Mouse (Mus musculus): ENCODE data around the gene Jmjd6. TPM values are rescaled to one million over a fixed set of nuclear protein-coding genes. Genes with fewer than 3 reads are reported as not detected.

Jmjd6 gene
- 10 to 100 TPM; 36.0 to 38.4 TPM for total RNA-seq (2021)
- long read RNA-seq, experiment 1, transcript Jmjd6-201 (6 exons, 1,668 nt): major isoform, 34 of 57 reads
- long read RNA-seq, experiment 1, partial matches to known transcripts: 9 of 57 reads
- long read RNA-seq, experiment 1, other reads (novel, unspliced or antisense): 13 of 57 reads
- long read RNA-seq, experiment 2, full-length matches to known transcripts: 23 of 43 reads
- long read RNA-seq, experiment 2, partial matches to known transcripts: 5 of 43 reads
- long read RNA-seq, experiment 2, other reads (novel, unspliced or antisense): 15 of 43 reads

DNA sequence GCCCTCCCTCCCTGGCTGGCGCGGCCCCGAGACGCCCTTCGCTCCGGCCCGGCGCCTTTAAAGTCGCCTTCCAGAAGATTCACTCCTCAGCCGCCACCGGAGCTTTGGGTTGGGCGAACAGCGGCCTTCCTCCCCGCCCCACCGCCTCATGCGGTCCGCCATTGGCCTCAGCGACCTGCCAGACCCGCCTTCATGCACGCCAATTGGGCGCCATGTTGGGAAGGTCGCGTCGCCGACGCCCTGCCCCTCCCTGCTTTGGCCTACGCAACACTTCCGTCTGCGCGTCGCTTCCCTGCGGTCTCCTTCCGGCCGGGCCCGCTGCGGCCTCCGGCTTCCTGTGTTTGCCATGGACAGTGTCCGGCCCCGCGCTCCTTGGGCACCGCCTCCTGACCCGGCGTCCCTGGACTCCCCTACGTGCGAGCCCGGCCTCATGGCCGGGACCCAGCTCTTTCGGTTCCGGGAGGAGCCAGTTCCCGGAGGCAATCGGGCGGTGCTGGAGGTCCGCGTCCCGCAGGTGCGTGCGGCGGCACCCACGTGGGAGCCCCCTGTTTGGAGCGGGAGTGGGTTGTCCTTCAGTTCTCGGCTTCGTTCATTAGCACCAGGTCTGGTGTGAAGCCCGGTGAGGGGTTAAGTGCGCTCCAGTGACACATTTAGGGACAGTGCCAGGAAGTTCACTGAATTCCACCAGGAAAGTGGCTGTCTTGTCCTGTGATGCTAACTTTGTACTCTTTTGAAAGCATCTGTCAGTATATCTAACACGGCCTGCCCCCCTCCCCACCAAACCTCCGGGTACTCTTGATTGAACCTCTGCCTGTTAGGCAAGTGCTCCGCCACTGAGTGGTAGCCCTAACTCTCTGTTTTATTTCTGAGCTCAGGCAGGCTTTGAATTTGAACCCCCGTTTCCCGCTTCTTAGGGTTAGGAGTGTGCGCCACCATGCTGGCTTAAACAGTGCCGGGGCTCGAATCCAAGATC, at the start of gene Jmjd6, which contains the start of gene Mettl23:
Jmjd6 (minus strand) TSS at position 189 of the 973 bp plus-strand sequence.
Mettl23 (plus strand) TSS at position 18 of the 973 bp plus-strand sequence.
- peak; percentile 97 for DNase-seq

- no peak for DNase-seq
These were observed 43.9 kb upstream of the Jmjd6 start for GRCm38 (mm10) chr11:116887136-116887535.

DNA sequence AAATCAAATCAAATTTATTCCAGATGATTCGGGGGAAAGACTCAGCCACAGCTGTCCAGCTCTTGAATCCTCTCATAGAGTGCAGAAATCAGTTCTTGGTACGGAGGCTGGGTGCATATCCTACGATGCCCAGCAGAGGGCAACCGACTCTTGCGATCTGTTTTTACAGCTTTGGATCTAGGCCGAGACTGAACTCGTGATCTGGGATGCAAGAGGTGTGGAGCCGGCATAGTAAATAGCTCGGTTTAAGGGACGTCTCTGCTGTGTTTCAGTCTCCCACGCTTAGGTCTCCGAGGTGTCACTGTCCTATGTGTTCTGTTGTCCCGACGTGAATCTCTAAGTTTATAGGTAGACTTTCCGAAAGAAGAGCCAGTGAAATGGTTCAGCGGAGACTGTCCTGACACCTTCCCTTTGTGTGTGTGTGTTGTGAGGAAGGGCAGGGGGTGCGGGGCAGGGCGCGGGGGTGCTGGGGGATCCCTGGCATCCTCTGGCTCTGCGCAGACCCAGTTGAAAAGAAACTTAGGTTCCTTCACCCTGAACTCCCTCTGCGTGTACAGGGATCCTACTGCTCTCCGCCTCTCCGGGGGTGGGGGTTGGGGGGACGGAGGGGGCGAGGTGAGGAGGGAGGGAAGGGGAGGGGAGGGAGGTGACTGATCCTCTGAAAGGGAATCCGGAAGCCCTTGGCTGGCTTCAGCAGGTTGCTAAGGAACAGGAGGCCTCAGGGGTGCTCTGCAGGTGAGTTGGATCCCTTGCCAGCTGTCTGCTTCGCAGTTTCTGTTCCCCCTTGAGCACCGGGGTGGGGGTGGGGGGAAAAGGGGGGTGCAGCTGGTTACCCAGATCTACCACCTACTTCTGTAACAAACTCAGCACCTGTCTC, 42.3 kb upstream of the Jmjd6 start:
- DNase-seq: peak; percentile 89

- no peak for DNase-seq
These were observed 40.8 kb upstream of the Jmjd6 start for GRCm38 (mm10) chr11:116884061-116884460.

DNA sequence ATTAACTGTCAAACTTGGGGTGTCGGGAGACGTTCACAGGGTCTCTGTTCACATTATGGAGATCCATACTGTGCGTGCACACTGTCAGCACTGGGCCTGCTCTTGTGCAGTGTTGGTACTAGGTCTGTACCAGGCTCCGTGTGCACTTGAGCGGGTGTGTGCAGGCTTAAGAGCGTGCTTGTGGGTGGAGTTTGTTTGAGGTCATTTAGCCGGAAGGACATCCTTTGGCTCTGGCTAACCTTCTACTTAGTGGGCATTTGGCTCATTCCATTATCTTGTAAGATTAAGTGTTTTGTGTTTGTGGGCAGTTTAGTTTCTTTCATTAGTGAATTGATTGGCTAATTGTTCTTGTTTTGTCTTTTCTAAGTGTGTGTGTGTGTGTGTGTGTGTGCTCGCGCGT, 39.2 kb upstream of the Jmjd6 start:
- DNase-seq: no peak

- no peak for DNase-seq
These were observed 38.2 kb upstream of the Jmjd6 start for GRCm38 (mm10) chr11:116881440-116881839.

GRCm38 (mm10) chr11:116880839-116881238, 37.6 kb upstream of the Jmjd6 start:
- no peak for DNase-seq

DNA sequence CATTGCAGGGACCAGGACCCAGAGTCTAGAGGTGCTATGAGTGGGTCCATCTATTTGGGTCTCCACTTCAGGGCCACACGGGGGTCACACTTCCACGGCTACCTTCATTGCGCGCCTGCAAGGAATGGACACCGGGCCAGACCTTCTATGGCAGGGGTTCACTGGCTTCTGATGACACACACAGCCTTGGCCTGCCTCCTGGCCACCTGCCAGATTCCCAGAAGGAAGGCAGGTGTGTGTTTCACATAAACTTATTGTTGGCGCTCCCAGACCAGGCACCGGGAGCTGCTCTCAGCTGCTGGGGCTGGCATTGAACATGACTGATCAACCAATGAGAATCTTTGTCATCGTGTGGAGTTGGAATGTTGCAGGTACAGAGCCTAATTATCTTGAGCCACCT, 35.2 kb upstream of the Jmjd6 start:
- no peak for DNase-seq

DNA sequence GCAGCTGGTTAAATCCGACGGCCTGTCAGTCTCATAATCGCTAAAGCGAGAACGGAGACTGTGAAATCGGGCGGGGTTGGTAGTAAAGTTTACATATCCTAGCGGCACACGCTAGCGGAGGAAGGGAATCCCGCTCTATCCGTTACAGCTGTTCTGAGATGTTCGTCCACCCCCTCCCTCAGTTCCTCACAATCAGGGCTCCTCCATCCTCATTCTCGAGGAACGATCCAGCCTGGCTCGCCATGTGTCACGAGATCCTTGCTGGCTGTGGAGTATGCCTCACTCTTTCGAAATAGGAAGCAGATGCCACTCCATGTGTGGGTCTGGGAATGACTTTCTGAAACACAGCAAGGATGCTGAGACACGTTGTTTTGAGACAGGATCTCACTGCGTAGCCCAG, 30.7 kb upstream of the Jmjd6 start:
- DNase-seq: no peak

GRCm38 (mm10) chr11:116871538-116871937, 28.3 kb upstream of the Jmjd6 start:
- no peak for DNase-seq

GRCm38 (mm10) chr11:116869641-116870040, 26.4 kb upstream of the Jmjd6 start:
- DNase-seq: no peak

DNA sequence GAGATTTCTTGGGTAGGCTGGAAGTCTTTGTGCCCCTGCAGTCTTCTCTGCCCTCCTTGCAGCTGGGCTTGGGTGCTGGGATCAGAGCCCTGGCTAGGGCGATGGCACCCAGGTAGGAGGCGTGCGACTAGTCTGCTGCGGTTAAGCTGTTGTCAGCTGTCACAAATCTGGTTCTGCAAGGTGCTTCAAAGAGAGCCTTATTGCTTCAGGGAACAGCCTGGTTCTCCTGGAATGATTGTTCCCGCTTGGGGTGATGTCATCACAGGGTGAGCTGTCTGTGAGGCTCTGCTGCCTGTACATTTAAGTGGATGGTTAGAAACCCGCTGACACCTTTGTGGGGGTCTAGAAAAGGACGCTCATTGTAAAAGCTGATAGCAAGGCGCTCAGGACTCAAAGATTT, 26.0 kb upstream of the Jmjd6 start:
- DNase-seq: no peak

DNA sequence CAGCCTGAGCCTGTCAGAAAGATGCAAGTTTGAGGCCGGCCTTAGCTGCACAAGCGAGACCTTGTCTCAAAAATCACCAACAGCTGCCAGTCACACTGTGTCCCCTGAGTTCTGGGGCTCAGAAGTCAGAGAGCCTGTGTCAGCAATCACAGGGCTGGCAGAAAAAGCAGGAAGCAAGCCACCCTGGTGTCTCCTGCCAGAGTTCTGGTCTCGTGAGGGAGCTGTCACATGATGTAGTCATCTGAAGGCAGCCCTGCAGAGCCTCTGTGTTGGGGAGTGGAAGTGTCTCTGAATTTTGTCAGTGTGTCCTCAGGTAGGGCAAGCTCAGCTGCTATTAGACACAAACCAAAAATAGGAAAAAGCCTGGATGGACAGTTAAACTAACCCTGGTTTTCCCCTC, 24.9 kb upstream of the Jmjd6 start:
- peak; percentile 75 for DNase-seq

DNA sequence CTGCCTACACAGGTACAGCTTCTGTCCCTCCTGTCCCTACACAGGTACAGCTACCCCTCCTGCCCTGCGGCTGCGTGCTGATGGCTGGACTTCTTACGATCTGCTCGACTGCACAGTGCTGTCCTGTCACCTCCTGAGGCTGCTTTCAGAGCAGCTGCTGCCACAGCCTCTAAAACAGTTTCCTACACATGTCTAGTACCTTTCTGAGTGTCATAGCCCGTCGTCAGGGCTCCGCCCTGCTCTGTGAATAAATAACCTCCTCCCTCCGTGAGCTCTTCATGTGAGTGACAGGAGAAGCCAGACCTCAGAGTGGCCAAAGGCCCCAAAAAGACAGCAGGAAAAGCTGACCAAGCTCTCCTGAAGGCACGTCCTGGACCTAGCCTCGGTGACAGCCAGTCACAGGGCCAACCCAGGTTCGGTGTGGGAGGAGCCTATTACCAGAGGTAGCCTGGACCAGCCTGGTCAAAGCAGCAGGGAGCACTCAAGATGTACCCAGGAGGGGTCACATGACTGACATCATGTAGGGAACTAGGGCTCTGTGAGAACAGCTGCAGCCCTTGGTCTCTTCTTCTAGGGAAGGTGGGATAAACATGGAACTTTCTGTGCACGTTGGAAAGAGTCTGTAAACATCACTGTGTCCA, 22.8 kb upstream of the Jmjd6 start:
- no peak for DNase-seq

DNA sequence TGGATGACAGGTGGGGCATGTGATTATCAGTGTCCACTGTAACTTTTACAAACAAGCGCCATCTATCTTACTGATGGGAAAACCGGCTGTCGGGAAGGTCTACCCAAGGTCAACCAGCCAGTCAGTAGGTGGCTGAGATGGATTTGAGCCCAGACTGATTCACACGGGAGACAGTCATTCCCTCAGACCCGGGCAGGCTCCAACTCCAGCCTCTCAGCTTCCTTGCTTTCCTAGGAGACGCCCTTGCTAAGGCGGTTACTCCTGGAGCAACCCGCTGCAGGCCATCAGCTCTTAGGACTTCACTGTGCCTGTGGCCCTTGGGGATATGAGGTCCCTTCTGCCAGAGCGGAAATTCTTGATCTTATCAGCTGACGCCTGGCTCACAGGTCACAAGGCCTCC, 21.2 kb upstream of the Jmjd6 start:
- peak; percentile 53 for DNase-seq

DNA sequence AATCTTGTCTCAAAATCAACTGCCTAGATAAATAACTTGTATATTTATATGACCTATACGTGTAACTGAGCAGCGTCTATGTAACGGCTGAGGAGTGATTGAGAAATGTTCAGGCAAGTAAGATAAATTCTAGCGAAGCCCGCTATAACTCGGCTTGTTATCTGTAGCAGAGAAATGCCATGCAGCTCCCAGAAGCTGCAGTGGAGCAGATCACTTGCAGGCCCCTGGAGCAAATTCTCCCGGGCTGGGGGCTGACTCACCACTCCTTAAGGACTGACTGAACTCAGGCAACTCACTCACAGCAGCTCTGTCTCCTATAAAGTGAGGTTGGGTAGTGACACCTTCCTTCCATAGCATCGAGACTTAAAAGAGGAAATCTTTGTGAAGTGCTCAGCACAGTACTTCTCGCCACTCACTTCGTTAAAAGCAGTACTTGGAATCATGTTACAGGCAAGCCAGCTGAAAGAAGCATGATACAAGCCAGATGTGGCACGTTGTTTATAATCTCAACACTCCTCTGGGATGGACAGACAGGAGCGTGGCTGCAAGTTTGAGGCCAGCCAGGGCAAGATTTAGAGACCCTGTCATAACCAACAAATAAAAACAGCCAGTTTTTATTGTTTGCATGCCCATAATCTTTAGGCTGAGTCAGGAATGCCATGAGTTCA, 14.1 kb upstream of the Jmjd6 start:
- no peak for DNase-seq

- no peak for DNase-seq
These were observed 11.0 kb upstream of the Jmjd6 start for GRCm38 (mm10) chr11:116854279-116854678.

DNA sequence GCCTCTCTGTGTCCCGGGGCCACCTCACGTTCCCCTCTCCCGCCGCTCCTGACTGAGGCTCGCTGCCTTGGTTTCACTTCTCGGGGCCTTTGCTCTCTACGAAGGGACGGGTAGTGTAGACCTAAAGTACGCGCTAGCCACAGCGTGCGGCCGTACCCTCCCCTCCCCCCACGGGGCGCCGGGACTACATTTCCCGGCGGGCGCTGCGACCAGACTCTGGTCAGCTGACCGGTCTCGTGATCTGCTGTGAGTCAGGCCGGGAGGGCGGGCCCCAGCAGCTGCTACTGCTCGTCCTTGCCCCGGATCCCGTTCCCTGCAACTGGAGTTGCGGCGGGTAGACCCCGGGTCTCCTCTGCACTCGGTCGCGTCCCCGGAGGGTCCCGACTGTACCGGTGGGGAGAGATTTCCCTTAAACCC, 10.3 kb upstream of the Jmjd6 start:
- DNase-seq: peak; percentile 99

DNA sequence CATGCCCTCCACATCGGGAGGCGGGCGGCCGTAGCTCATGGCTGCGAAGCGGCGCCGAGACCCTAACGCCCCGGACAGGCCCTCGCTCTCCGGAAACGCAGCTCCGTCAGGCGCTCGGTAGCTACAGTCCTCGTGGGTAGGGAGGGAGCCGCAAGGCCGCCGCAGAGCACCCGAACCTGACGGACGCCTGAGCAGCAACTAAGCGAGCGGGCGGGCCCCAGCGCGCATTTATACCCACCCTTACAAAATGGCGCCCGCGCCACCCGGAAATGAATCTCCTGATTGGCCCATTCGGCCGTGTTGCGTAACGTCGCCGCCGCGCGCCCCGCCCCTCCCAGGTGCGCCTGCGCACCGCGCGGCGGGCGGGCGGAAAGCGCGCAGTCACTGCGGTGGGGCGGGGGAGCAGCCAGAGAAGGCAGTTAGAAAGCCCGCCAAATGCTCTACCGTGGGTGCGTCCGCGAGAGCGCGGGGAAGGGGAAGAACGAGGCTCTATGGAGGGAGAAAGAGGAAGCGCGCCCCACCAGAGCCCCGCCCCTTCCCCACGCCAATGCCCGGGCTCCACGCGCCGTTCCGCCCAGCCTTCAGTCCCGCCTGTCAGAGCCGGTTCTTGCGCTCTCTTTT, 9.8 kb upstream of the Jmjd6 start, which contains the start of gene Srsf2:
Srsf2 (minus strand) TSS at position 204 of the 621 bp plus-strand sequence.
- DNase-seq: peak; percentile 98

DNA sequence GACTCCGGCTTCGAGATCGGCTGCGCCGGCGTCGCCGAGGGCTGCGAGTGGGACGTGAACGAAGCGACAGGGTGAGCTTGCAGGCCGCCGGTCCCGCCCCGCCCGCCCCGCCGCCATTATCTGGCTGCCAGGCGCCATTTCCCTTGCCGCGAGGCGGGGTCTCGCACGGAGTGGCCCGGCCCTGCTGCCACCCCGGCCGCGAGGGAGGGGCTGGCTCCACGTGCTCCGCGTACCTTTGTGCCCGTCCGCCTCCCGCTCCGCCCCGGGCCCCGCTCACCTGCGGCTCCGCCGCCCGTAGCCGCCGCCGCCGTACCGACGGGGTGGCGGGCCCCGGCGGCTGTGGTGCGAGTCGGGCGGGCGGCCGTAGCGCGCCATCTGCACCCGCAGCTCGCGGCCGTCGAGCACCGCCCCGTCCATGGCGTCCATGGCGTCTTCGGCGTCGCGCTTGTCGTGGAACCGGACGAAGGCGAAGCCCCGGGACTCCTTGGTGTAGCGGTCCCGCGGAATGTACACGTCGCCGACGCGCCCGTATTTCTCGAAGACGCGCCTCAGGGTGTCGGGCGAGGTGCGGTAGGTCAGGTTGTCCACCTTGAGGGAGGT, 9.1 kb upstream of the Jmjd6 start, which contains the start of gene Mfsd11:
Mfsd11 (plus strand) TSS at position 150 of the 600 bp plus-strand sequence.
- peak; percentile 91 for DNase-seq

Measured in adrenal gland, postnatal 10 days (tissue).